Mouse (Mus musculus): ENCODE results near the gene Fezf2. TPM values are rescaled to one million over a fixed set of nuclear protein-coding genes. Genes with fewer than 3 reads are reported as not detected.

The Fezf2 gene
- polyA plus RNA-seq (2015; fragmentation: Nextera tagmentation; extraction: Ambion mirVana) = not detected in 2 replicates

GRCm38 (mm10) chr14:12348089-12348488 lies at the start of gene Fezf2:
Gene Fezf2, minus strand, starts transcription at chr14:12348189.
- DNase-seq (ENCODE audit: low spot score) (no peak), ATAC-seq (ENCODE audit: low FRiP score, low TSS enrichment) (no peak)
- TF ChIP-seq EP300 (optimal IDR thresholded peaks at IDR 0.05) (no peak), CTCF (IDR thresholded peaks at IDR 0.05; ENCODE audit: low read depth) (no peak)
- 9% methylated on average over 2 of the region's 2 CpGs for WGBS
- H3K4me3 ChIP-seq (ENCODE audit: low read depth, low read length) = no peak within 1 kb of the TSS
- H3K27ac ChIP-seq (replicated peaks) = no peak within 1 kb of the TSS
- H3K9me3 ChIP-seq (ENCODE audit: control insufficient read depth, low read length) = no peaks in the 10 kb centered on the region
- H3K9ac ChIP-seq (ENCODE audit: low read length) = no peak within 1 kb of the TSS
- H3K4me2 ChIP-seq (replicated peaks; ENCODE audit: low read depth) = no peak within 1 kb of the TSS
- no peaks in the 10 kb centered on the region for H3K4me1 ChIP-seq (replicated peaks; ENCODE audit: control insufficient read depth, insufficient read depth)
- H3K36me3 ChIP-seq (ENCODE audit: control insufficient read depth, insufficient read depth, low read length) = no peaks in the 10 kb centered on the region
- peaks cover 36% of the 10 kb centered on the region for H3K27me3 ChIP-seq (ENCODE audit: control insufficient read depth, insufficient read depth, low read length)

- Histone ChIP-seq H3K9ac (ENCODE audit: low read length) (no peak overlapping the region), H3K36me3 (ENCODE audit: control insufficient read depth, insufficient read depth, low read length) (no peaks in the 10 kb centered on the region), H3K4me2 (replicated peaks; ENCODE audit: low read depth) (no peak overlapping the region), H3K4me1 (replicated peaks; ENCODE audit: control insufficient read depth, insufficient read depth) (no peaks in the 10 kb centered on the region), H3K4me3 (ENCODE audit: low read depth, low read length) (no peak overlapping the region), H3K27ac (replicated peaks) (no peak overlapping the region), H3K27me3 (ENCODE audit: control insufficient read depth, insufficient read depth, low read length) (no peaks in the 10 kb centered on the region), H3K9me3 (ENCODE audit: control insufficient read depth, low read length) (no peaks in the 10 kb centered on the region)
- no peak for TF ChIP-seq EP300 (optimal IDR thresholded peaks at IDR 0.05)
- TF ChIP-seq CTCF (IDR thresholded peaks at IDR 0.05; ENCODE audit: low read depth) = peak; percentile 56
- ATAC-seq (ENCODE audit: low FRiP score, low TSS enrichment) = no peak
- WGBS = 71% methylated on average over 3 of the region's 3 CpGs
- no peak for DNase-seq (ENCODE audit: low spot score)
Observed at GRCm38 (mm10) chr14:12397561-12397960, 49.6 kb upstream of the Fezf2 start.

- no peak overlapping the region for H3K4me3 ChIP-seq (ENCODE audit: low read depth, low read length)
- H3K4me2 ChIP-seq (replicated peaks; ENCODE audit: low read depth) = no peak overlapping the region
- WGBS = 48% methylated on average over 2 of the region's 2 CpGs
- H3K9ac ChIP-seq (ENCODE audit: low read length) = no peak overlapping the region
- no peaks in the 10 kb centered on the region for H3K27me3 ChIP-seq (ENCODE audit: control insufficient read depth, insufficient read depth, low read length)
- TF ChIP-seq EP300 (optimal IDR thresholded peaks at IDR 0.05) (no peak), CTCF (IDR thresholded peaks at IDR 0.05; ENCODE audit: low read depth) (no peak)
- no peak overlapping the region for H3K27ac ChIP-seq (replicated peaks)
- H3K4me1 ChIP-seq (replicated peaks; ENCODE audit: control insufficient read depth, insufficient read depth) = no peaks in the 10 kb centered on the region
- no peak for DNase-seq (ENCODE audit: low spot score)
- no peaks in the 10 kb centered on the region for H3K9me3 ChIP-seq (ENCODE audit: control insufficient read depth, low read length)
- H3K36me3 ChIP-seq (ENCODE audit: control insufficient read depth, insufficient read depth, low read length) = no peaks in the 10 kb centered on the region
- no peak for ATAC-seq (ENCODE audit: low FRiP score, low TSS enrichment)
Observed at GRCm38 (mm10) chr14:12394318-12394717, 46.3 kb upstream of the Fezf2 start.

GRCm38 (mm10) chr14:12393271-12393861 lies 45.4 kb upstream of the Fezf2 start:
- Histone ChIP-seq H3K27ac (replicated peaks) (no peak overlapping the region), H3K27me3 (ENCODE audit: control insufficient read depth, insufficient read depth, low read length) (no peaks in the 10 kb centered on the region), H3K36me3 (ENCODE audit: control insufficient read depth, insufficient read depth, low read length) (no peaks in the 10 kb centered on the region), H3K9me3 (ENCODE audit: control insufficient read depth, low read length) (no peaks in the 10 kb centered on the region), H3K9ac (ENCODE audit: low read length) (no peak overlapping the region), H3K4me3 (ENCODE audit: low read depth, low read length) (no peak overlapping the region), H3K4me1 (replicated peaks; ENCODE audit: control insufficient read depth, insufficient read depth) (no peaks in the 10 kb centered on the region), H3K4me2 (replicated peaks; ENCODE audit: low read depth) (no peak overlapping the region)
- ATAC-seq (ENCODE audit: low FRiP score, low TSS enrichment) (no peak), DNase-seq (ENCODE audit: low spot score) (no peak)
- TF ChIP-seq CTCF (IDR thresholded peaks at IDR 0.05; ENCODE audit: low read depth) = no peak
- TF ChIP-seq EP300 (optimal IDR thresholded peaks at IDR 0.05) = no peak
- 66% methylated on average over 12 of the region's 12 CpGs for WGBS

- Histone ChIP-seq H3K4me1 (replicated peaks; ENCODE audit: control insufficient read depth, insufficient read depth) (no peaks in the 10 kb centered on the region), H3K27ac (replicated peaks) (no peak overlapping the region), H3K4me2 (replicated peaks; ENCODE audit: low read depth) (no peak overlapping the region), H3K36me3 (ENCODE audit: control insufficient read depth, insufficient read depth, low read length) (no peaks in the 10 kb centered on the region), H3K27me3 (ENCODE audit: control insufficient read depth, insufficient read depth, low read length) (no peaks in the 10 kb centered on the region), H3K9ac (ENCODE audit: low read length) (no peak overlapping the region), H3K9me3 (ENCODE audit: control insufficient read depth, low read length) (no peaks in the 10 kb centered on the region), H3K4me3 (ENCODE audit: low read depth, low read length) (no peak overlapping the region)
- ATAC-seq (ENCODE audit: low FRiP score, low TSS enrichment) (peak; percentile 57; the same call in 1 of the 2 replicates), DNase-seq (ENCODE audit: low spot score) (no peak)
- TF ChIP-seq CTCF (IDR thresholded peaks at IDR 0.05; ENCODE audit: low read depth) = no peak
- TF ChIP-seq EP300 (optimal IDR thresholded peaks at IDR 0.05) = no peak
- 52% methylated on average over 7 of the region's 7 CpGs for WGBS
Observed at GRCm38 (mm10) chr14:12391167-12391566, 43.2 kb upstream of the Fezf2 start.

- Histone ChIP-seq H3K4me1 (replicated peaks; ENCODE audit: control insufficient read depth, insufficient read depth) (no peaks in the 10 kb centered on the region), H3K9ac (ENCODE audit: low read length) (no peak overlapping the region)
- DNase-seq (ENCODE audit: low spot score) = no peak
Observed at GRCm38 (mm10) chr14:12388806-12389436, 40.9 kb upstream of the Fezf2 start.

More at GRCm38 (mm10) chr14:12388806-12389436, 40.9 kb upstream of the Fezf2 start:
- Histone ChIP-seq H3K27ac (replicated peaks) (no peak overlapping the region), H3K27me3 (ENCODE audit: control insufficient read depth, insufficient read depth, low read length) (no peaks in the 10 kb centered on the region), H3K36me3 (ENCODE audit: control insufficient read depth, insufficient read depth, low read length) (no peaks in the 10 kb centered on the region), H3K4me2 (replicated peaks; ENCODE audit: low read depth) (no peak overlapping the region), H3K4me3 (ENCODE audit: low read depth, low read length) (no peak overlapping the region), H3K9me3 (ENCODE audit: control insufficient read depth, low read length) (no peaks in the 10 kb centered on the region)
- TF ChIP-seq CTCF (IDR thresholded peaks at IDR 0.05; ENCODE audit: low read depth) (no peak), EP300 (optimal IDR thresholded peaks at IDR 0.05) (no peak)
- ATAC-seq (ENCODE audit: low FRiP score, low TSS enrichment) = no peak
- WGBS = 54% methylated on average over 14 of the region's 14 CpGs
